Mouse (Mus musculus): Measurements from ENCODE around the gene Zfp109. TPM values are rescaled to one million over a fixed set of nuclear protein-coding genes. Genes with fewer than 3 reads are reported as not detected.
"Not testable (repeated sequence)": the region's sequence is repeated elsewhere in the genome, so short reads cannot be mapped to it uniquely, and the experiment has no call there.

Zfp109 gene
- 4.3 and 5.3 TPM in 2 replicates for polyA plus RNA-seq (2015; fragmentation: Nextera tagmentation; extraction: Ambion mirVana)

GRCm38 (mm10) chr7:24237040-24237791, at the start of gene Zfp109:
TSS of gene Zfp109 (minus strand) at chr7:24237560.
- Histone ChIP-seq H3K9ac (peak within 1 kb of the TSS; percentile 75), H3K4me3 (replicated peaks) (peak within 1 kb of the TSS; percentile 84), H3K9me3 (replicated peaks) (no peaks in the 10 kb centered on the region), H3K4me1 (peaks cover 6% of the 10 kb centered on the region; the same call in 1 of the 2 replicates), H3K27me3 (no peaks in the 10 kb centered on the region), H3K4me2 (replicated peaks) (peak within 1 kb of the TSS; percentile 60), H3K27ac (replicated peaks) (no peak within 1 kb of the TSS), H3K36me3 (peaks cover 17% of the 10 kb centered on the region; the same call in 1 of the 2 replicates)
- 5% methylated on average over 28 of the region's 28 CpGs for WGBS
- ATAC-seq (ENCODE audit: insufficient number of reproducible peaks, low FRiP score, low TSS enrichment, low read depth) = peak; percentile 81

- Histone ChIP-seq H3K9ac (no peak overlapping the region), H3K27ac (replicated peaks) (no peak overlapping the region), H3K4me3 (replicated peaks) (no peak overlapping the region), H3K36me3 (peaks cover 41% of the 10 kb centered on the region), H3K4me1 (no peaks in the 10 kb centered on the region), H3K9me3 (replicated peaks) (no peaks in the 10 kb centered on the region), H3K27me3 (no peaks in the 10 kb centered on the region), H3K4me2 (replicated peaks) (no peak overlapping the region)
- ATAC-seq (ENCODE audit: insufficient number of reproducible peaks, low FRiP score, low TSS enrichment, low read depth) = no peak
- WGBS = 82% methylated on average over 4 of the region's 4 CpGs
These were observed 49.6 kb upstream of the Zfp109 start for GRCm38 (mm10) chr7:24286916-24287315.

- Histone ChIP-seq H3K27ac (replicated peaks) (no peak overlapping the region), H3K27me3 (no peaks in the 10 kb centered on the region), H3K36me3 (peaks cover 33% of the 10 kb centered on the region), H3K9me3 (replicated peaks) (no peaks in the 10 kb centered on the region), H3K4me2 (replicated peaks) (no peak overlapping the region), H3K4me3 (replicated peaks) (no peak overlapping the region), H3K4me1 (no peaks in the 10 kb centered on the region), H3K9ac (no peak overlapping the region)
- WGBS = 49% methylated on average over 4 of the region's 4 CpGs
- ATAC-seq (ENCODE audit: insufficient number of reproducible peaks, low FRiP score, low TSS enrichment, low read depth) = no peak
These were observed 48.7 kb upstream of the Zfp109 start for GRCm38 (mm10) chr7:24286090-24286489.

- no peak overlapping the region for H3K9ac ChIP-seq
- H3K27me3 ChIP-seq = no peaks in the 10 kb centered on the region
- H3K4me3 ChIP-seq (replicated peaks) = no peak overlapping the region
- no peak overlapping the region for H3K4me2 ChIP-seq (replicated peaks)
- H3K9me3 ChIP-seq (replicated peaks) = no peaks in the 10 kb centered on the region
- H3K27ac ChIP-seq (replicated peaks) = no peak overlapping the region
- no peaks in the 10 kb centered on the region for H3K4me1 ChIP-seq
- WGBS = 46% methylated on average over 4 of the region's 4 CpGs
- H3K36me3 ChIP-seq = peaks cover 8% of the 10 kb centered on the region; the same call in 1 of the 2 replicates
- ATAC-seq (ENCODE audit: insufficient number of reproducible peaks, low FRiP score, low TSS enrichment, low read depth) = no peak
These were observed 43.4 kb upstream of the Zfp109 start for GRCm38 (mm10) chr7:24280858-24281145.

- no peaks in the 10 kb centered on the region for H3K4me1 ChIP-seq
- 56% methylated on average over 10 of the region's 10 CpGs for WGBS
- no peak for ATAC-seq (ENCODE audit: insufficient number of reproducible peaks, low FRiP score, low TSS enrichment, low read depth)
These were observed 42.9 kb upstream of the Zfp109 start for GRCm38 (mm10) chr7:24280031-24280857.

GRCm38 (mm10) chr7:24278771-24279170, 41.4 kb upstream of the Zfp109 start:
- not testable (repeated sequence) for H3K27me3 ChIP-seq; H3K4me3 ChIP-seq (replicated peaks); ATAC-seq (ENCODE audit: insufficient number of reproducible peaks, low FRiP score, low TSS enrichment, low read depth); H3K27ac ChIP-seq (replicated peaks); H3K4me2 ChIP-seq (replicated peaks); H3K9ac ChIP-seq; H3K9me3 ChIP-seq (replicated peaks); H3K4me1 ChIP-seq
- 84% methylated on average over 3 of the region's 3 CpGs for WGBS
- H3K36me3 ChIP-seq = peaks cover 28% of the 10 kb centered on the region

More at GRCm38 (mm10) chr7:24280031-24280857, 42.9 kb upstream of the Zfp109 start:
- H3K27ac ChIP-seq (replicated peaks) = no peak overlapping the region
- H3K9me3 ChIP-seq (replicated peaks) = no peaks in the 10 kb centered on the region
- H3K9ac ChIP-seq = no peak overlapping the region
- no peaks in the 10 kb centered on the region for H3K27me3 ChIP-seq
- H3K36me3 ChIP-seq = peaks cover 13% of the 10 kb centered on the region
- H3K4me3 ChIP-seq (replicated peaks) = no peak overlapping the region
- H3K4me2 ChIP-seq (replicated peaks) = no peak overlapping the region

GRCm38 (mm10) chr7:24274456-24274855, 37.1 kb upstream of the Zfp109 start:
- H3K27ac ChIP-seq (replicated peaks) = no peak overlapping the region
- peaks cover 40% of the 10 kb centered on the region for H3K36me3 ChIP-seq
- H3K27me3 ChIP-seq = no peaks in the 10 kb centered on the region
- no peak overlapping the region for H3K4me3 ChIP-seq (replicated peaks)
- 97% methylated on average over 4 of the region's 4 CpGs for WGBS
- no peak overlapping the region for H3K9ac ChIP-seq
- no peak for ATAC-seq (ENCODE audit: insufficient number of reproducible peaks, low FRiP score, low TSS enrichment, low read depth)
- H3K4me1 ChIP-seq = peaks cover 5% of the 10 kb centered on the region
- H3K4me2 ChIP-seq (replicated peaks) = no peak overlapping the region
- no peaks in the 10 kb centered on the region for H3K9me3 ChIP-seq (replicated peaks)

GRCm38 (mm10) chr7:24271191-24271590, 33.8 kb upstream of the Zfp109 start:
- Histone ChIP-seq H3K4me3 (replicated peaks) (no peak overlapping the region), H3K27ac (replicated peaks) (no peak overlapping the region), H3K27me3 (no peaks in the 10 kb centered on the region), H3K9ac (no peak overlapping the region), H3K9me3 (replicated peaks) (no peaks in the 10 kb centered on the region), H3K4me2 (replicated peaks) (no peak overlapping the region), H3K4me1 (peaks cover 5% of the 10 kb centered on the region), H3K36me3 (peaks cover 37% of the 10 kb centered on the region)
- 93% methylated on average over 6 of the region's 6 CpGs for WGBS
- no peak for ATAC-seq (ENCODE audit: insufficient number of reproducible peaks, low FRiP score, low TSS enrichment, low read depth)

GRCm38 (mm10) chr7:24270288-24270672, 32.9 kb upstream of the Zfp109 start, which contains the start of gene Zfp93:
TSS of gene Zfp93 (plus strand) at chr7:24270420.
- Histone ChIP-seq H3K27ac (replicated peaks) (peak within 1 kb of the TSS; percentile 82), H3K36me3 (peaks cover 28% of the 10 kb centered on the region), H3K9me3 (replicated peaks) (no peaks in the 10 kb centered on the region), H3K9ac (peak within 1 kb of the TSS; percentile 72), H3K27me3 (no peaks in the 10 kb centered on the region), H3K4me1 (peaks cover 5% of the 10 kb centered on the region), H3K4me2 (replicated peaks) (peak within 1 kb of the TSS; percentile 78), H3K4me3 (replicated peaks) (peak within 1 kb of the TSS; percentile 78)
- ATAC-seq (ENCODE audit: insufficient number of reproducible peaks, low FRiP score, low TSS enrichment, low read depth) = peak; percentile 89
- WGBS = under 1% methylated on average over 12 of the region's 12 CpGs

- Histone ChIP-seq H3K27ac (replicated peaks) (no peak overlapping the region), H3K9me3 (replicated peaks) (no peaks in the 10 kb centered on the region), H3K36me3 (peaks cover 22% of the 10 kb centered on the region), H3K4me2 (replicated peaks) (peak overlapping the region; percentile 78), H3K27me3 (no peaks in the 10 kb centered on the region), H3K4me3 (replicated peaks) (peak overlapping the region; percentile 78), H3K9ac (peak overlapping the region; percentile 72), H3K4me1 (peaks cover 5% of the 10 kb centered on the region)
- WGBS = 28% methylated on average over 7 of the region's 7 CpGs
- ATAC-seq (ENCODE audit: insufficient number of reproducible peaks, low FRiP score, low TSS enrichment, low read depth) = peak; percentile 18; the same call in 1 of the 2 replicates
These were observed 32.4 kb upstream of the Zfp109 start for GRCm38 (mm10) chr7:24269667-24270287.

- Histone ChIP-seq H3K4me2 (replicated peaks) (no peak overlapping the region), H3K27me3 (no peaks in the 10 kb centered on the region), H3K4me3 (replicated peaks) (no peak overlapping the region), H3K9me3 (replicated peaks) (no peaks in the 10 kb centered on the region), H3K36me3 (peaks cover 17% of the 10 kb centered on the region), H3K4me1 (peaks cover 5% of the 10 kb centered on the region), H3K9ac (no peak overlapping the region), H3K27ac (replicated peaks) (no peak overlapping the region)
- WGBS = 80% methylated on average over 3 of the region's 3 CpGs
- ATAC-seq (ENCODE audit: insufficient number of reproducible peaks, low FRiP score, low TSS enrichment, low read depth) = no peak
These were observed 31.9 kb upstream of the Zfp109 start for GRCm38 (mm10) chr7:24269256-24269655.

Measured in embryonic facial prominence, embryonic 15.5 days (tissue).